Mouse (Mus musculus) liver, embryonic 14.5 days (tissue): ENCODE data around the gene Ncoa6. TPM values are rescaled to one million over a fixed set of nuclear protein-coding genes. Genes with fewer than 3 reads are reported as not detected.

Experiments used
- ATAC-seq: fragments of 200-750 bp; cut with Nextera tagmentation; 2 replicates; pipeline ENCODE4 v1.8.0; 2017; ENCODE audit warnings: moderate number of reproducible peaks, mild to moderate bottlenecking, moderate library complexity; ENCODE audit not compliant: insufficient read depth
- DNase-seq, 3 experiments: peaks; one replicate each; pipeline ENCODE4 v3.0.0-alpha.2; 2012 to 2013; ENCODE audit warnings: low read depth in 3 of 3, low spot score in 3 of 3
- H3K27ac ChIP-seq: fragments of 300-500 bp; sonication (generic); 2 replicates; pipeline ENCODE4 v1.5.1; 2014; ENCODE audit warnings: moderate library complexity, mild to moderate bottlenecking, control low read depth, inconsistent platforms
- H3K27me3 ChIP-seq: fragments of 300-500 bp; sonication (generic); 2 replicates; pipeline ENCODE4 v1.6.1; 2014; ENCODE audit warnings: mild to moderate bottlenecking, low read length, moderate library complexity; ENCODE audit not compliant: control insufficient read depth, insufficient read depth
- H3K36me3 ChIP-seq: fragments of 300-500 bp; sonication (generic); replicated peaks from 2 replicates; pipeline ENCODE4 v1.6.1; 2014; ENCODE audit warnings: low read depth; ENCODE audit not compliant: control insufficient read depth, insufficient read depth
- H3K4me1 ChIP-seq, 2 experiments: fragments of 200-500 bp in 1 of 2; fragments of 300-500 bp in 1 of 2; sonication (generic) in 1 of 2; replicated peaks; 2 replicates each; pipeline ENCODE4 v1.6.1; 2012 to 2014; ENCODE audit warnings: antibody characterized with exemption in 1 of 2, inconsistent platforms in 1 of 2, low read length in 1 of 2; ENCODE audit not compliant: control insufficient read depth in 2 of 2, insufficient read depth in 2 of 2
- H3K4me2 ChIP-seq: fragments of 300-500 bp; sonication (generic); 2 replicates; pipeline ENCODE4 v1.6.1; 2014; ENCODE audit warnings: low read depth, mild to moderate bottlenecking, control low read depth, moderate library complexity
- H3K4me3 ChIP-seq, 2 experiments: fragments of 200-500 bp in 1 of 2; fragments of 300-500 bp in 1 of 2; sonication (generic) in 1 of 2; 2 replicates each; pipeline ENCODE4 v1.5.1; 2012 to 2014; ENCODE audit warnings: low read depth in 2 of 2, low read length in 2 of 2, mild to moderate bottlenecking in 2 of 2, control low read depth in 1 of 2, inconsistent platforms in 1 of 2, moderate library complexity in 1 of 2; ENCODE audit not compliant: insufficient read depth in 1 of 2
- H3K9ac ChIP-seq: fragments of 300-500 bp; sonication (generic); replicated peaks from 2 replicates; pipeline ENCODE4 v1.6.1; 2014; ENCODE audit warnings: mild to moderate bottlenecking, control low read depth, moderate library complexity
- H3K9me3 ChIP-seq: fragments of 300-500 bp; sonication (generic); 2 replicates; pipeline ENCODE4 v1.6.1; 2016; ENCODE audit warnings: low read length, mixed read lengths; ENCODE audit not compliant: control insufficient read depth
- CTCF ChIP-seq: IDR thresholded peaks from 2 replicates; pipeline ENCODE4 v1.5.1; 2016; ENCODE audit warnings: antibody characterized with exemption, low read depth, control low read depth
- EP300 ChIP-seq: IDR thresholded peaks from 2 replicates; pipeline ENCODE4 v1.6.1; 2016; ENCODE audit warnings: antibody characterized with exemption, low read depth
- WGBS: fragments of 180-500 bp; shearing (Covaris S2); extraction: QIAGEN DNeasy Blood & Tissue Kit; methylation state at CpG from one replicate; pipeline ENCODE4 v1.1.7; 2014; ENCODE audit not compliant: insufficient replicate concordance; 5-methylcytosine and 5-hydroxymethylcytosine counted together
- polyA plus RNA-seq, 2 experiments: library from polyadenylated mRNA; depleted of rRNA in 1 of 2; stranded (reverse) in 1 of 2; unstranded in 1 of 2; fragments of >200 nt; fragmentation: Nextera tagmentation in 1 of 2; extraction: Ambion mirVana in 1 of 2; gene quantifications; 2 replicates each; pipeline versions ENCODE4 v1.2.1 to v1.2.3; 2012 to 2014

Ncoa6 gene
- polyA plus RNA-seq, 2 experiments: 6.5 to 9.0 TPM

GRCm38 (mm10) chr2:155400276-155400675, 73.4 kb downstream of the Ncoa6 start:
- ATAC-seq (no peak), DNase-seq (no peak)
- Histone ChIP-seq H3K4me2 (no peak overlapping the region), H3K4me3 (no peak overlapping the region), H3K27me3 (no peaks in the 10 kb centered on the region), H3K4me1 (no peaks in the 10 kb centered on the region), H3K9me3 (no peaks in the 10 kb centered on the region), H3K9ac (no peak overlapping the region), H3K36me3 (peaks cover 4% of the 10 kb centered on the region), H3K27ac (no peak overlapping the region)
- TF ChIP-seq CTCF (no peak), EP300 (no peak)

GRCm38 (mm10) chr2:155394586-155394985, 79.1 kb downstream of the Ncoa6 start:
- H3K36me3 ChIP-seq: peaks cover 9% of the 10 kb centered on the region
- TF ChIP-seq CTCF: no peak
- no peak for TF ChIP-seq EP300
- no peak overlapping the region for H3K27ac ChIP-seq
- H3K27me3 ChIP-seq: no peaks in the 10 kb centered on the region
- ATAC-seq (no peak), DNase-seq (no peak)
- 79% methylated on average over 5 of the region's 5 CpGs for WGBS
- H3K4me1 ChIP-seq: no peaks in the 10 kb centered on the region
- no peaks in the 10 kb centered on the region for H3K9me3 ChIP-seq
- H3K4me3 ChIP-seq: no peak overlapping the region
- no peak overlapping the region for H3K4me2 ChIP-seq
- no peak overlapping the region for H3K9ac ChIP-seq

DNA sequence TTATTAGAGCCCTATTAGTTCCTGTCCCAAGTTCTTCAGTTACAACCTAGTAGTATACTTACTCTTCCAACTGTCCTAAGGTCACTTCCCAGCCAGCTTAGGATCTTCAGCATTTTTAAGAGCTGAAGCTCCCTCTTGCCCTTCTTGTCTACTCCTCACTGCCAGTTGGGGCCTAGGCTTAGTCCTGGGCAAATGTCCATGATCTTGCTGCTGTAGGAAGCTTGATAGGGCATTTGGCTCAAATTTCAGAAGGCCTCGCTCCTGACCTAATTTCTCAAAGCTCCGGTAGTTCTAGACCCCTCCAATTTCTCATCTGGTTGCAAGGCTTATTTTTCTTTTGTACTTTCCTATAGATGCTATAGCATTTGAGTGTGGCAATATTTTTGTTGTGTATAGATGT, 85.1 kb downstream of the Ncoa6 start:
- Histone ChIP-seq H3K27me3 (no peaks in the 10 kb centered on the region), H3K4me2 (no peak overlapping the region), H3K4me3 (no peak overlapping the region), H3K4me1 (no peaks in the 10 kb centered on the region), H3K9me3 (no peaks in the 10 kb centered on the region), H3K36me3 (peaks cover 8% of the 10 kb centered on the region), H3K9ac (no peak overlapping the region), H3K27ac (no peak overlapping the region)
- WGBS: 75% methylated on average over 2 of the region's 2 CpGs
- TF ChIP-seq CTCF: no peak
- no peak for TF ChIP-seq EP300
- ATAC-seq (no peak), DNase-seq (no peak)

- ATAC-seq: no peak
- no peaks in the 10 kb centered on the region for H3K27me3 ChIP-seq
- TF ChIP-seq EP300 (no peak), CTCF (no peak)
- H3K27ac ChIP-seq: no peak overlapping the region
- WGBS: 70% methylated on average over 4 of the region's 4 CpGs
- no peak overlapping the region for H3K4me2 ChIP-seq
- H3K4me1 ChIP-seq: peaks cover 2 to 5% of the 10 kb centered on the region in 2 experiments; a peak in 2 of 4 replicates
- H3K9ac ChIP-seq: no peak overlapping the region
- no peak overlapping the region for H3K4me3 ChIP-seq
- no peak for DNase-seq
- peaks cover 8% of the 10 kb centered on the region for H3K36me3 ChIP-seq
- H3K9me3 ChIP-seq: no peaks in the 10 kb centered on the region
Observed at GRCm38 (mm10) chr2:155387052-155387451, 86.6 kb downstream of the Ncoa6 start.

GRCm38 (mm10) chr2:155386534-155386899, 87.2 kb downstream of the Ncoa6 start:
- Histone ChIP-seq H3K27me3 (no peaks in the 10 kb centered on the region), H3K4me1 (peaks cover 2 to 5% of the 10 kb centered on the region in 2 experiments; a peak in 2 of 4 replicates), H3K4me2 (no peak overlapping the region), H3K27ac (no peak overlapping the region), H3K9ac (no peak overlapping the region), H3K9me3 (no peaks in the 10 kb centered on the region), H3K4me3 (no peak overlapping the region), H3K36me3 (peaks cover 8% of the 10 kb centered on the region)
- TF ChIP-seq EP300 (no peak), CTCF (no peak)
- no peak for DNase-seq
- 32% methylated on average over 27 of the region's 27 CpGs for WGBS
- no peak for ATAC-seq
